Mouse (Mus musculus) urinary bladder, postnatal 25 days (tissue): ENCODE data around the gene Olfr221.

Experiments
- DNase-seq: peaks from one replicate; pipeline ENCODE4 v3.0.0; 2022; ENCODE audit warnings: low spot score

Olfr221 gene

GRCm38 (mm10) chr14:52019590-52020340, 22.5 kb downstream of the Olfr221 start:
- DNase-seq: peak; percentile 91

- DNase-seq: no peak
Observed at GRCm38 (mm10) chr14:52019051-52019589, 23.1 kb downstream of the Olfr221 start.

GRCm38 (mm10) chr14:52018248-52019050, 23.8 kb downstream of the Olfr221 start:
- DNase-seq: no peak

GRCm38 (mm10) chr14:52017662-52018061, 24.6 kb downstream of the Olfr221 start:
- DNase-seq: no peak

- no peak for DNase-seq
Observed at GRCm38 (mm10) chr14:52016625-52017405, 25.4 kb downstream of the Olfr221 start.

- no peak for DNase-seq
Observed at GRCm38 (mm10) chr14:52015445-52016100, 26.7 kb downstream of the Olfr221 start, which contains the start of gene Tmem253. Gene Tmem253 (plus strand): TSS chr14:52015658.

GRCm38 (mm10) chr14:52014761-52015311, 27.4 kb downstream of the Olfr221 start:
- peak; percentile 43 for DNase-seq

GRCm38 (mm10) chr14:52014271-52014760, 27.9 kb downstream of the Olfr221 start:
- no peak for DNase-seq

- no peak for DNase-seq
Observed at GRCm38 (mm10) chr14:52013771-52014219, 28.5 kb downstream of the Olfr221 start.

GRCm38 (mm10) chr14:52013021-52013610, 29.1 kb downstream of the Olfr221 start:
- no peak for DNase-seq

- no peak for DNase-seq
Observed at GRCm38 (mm10) chr14:52012553-52012952, 29.7 kb downstream of the Olfr221 start.

- DNase-seq: no peak
Observed at GRCm38 (mm10) chr14:52012085-52012484, 30.2 kb downstream of the Olfr221 start.

GRCm38 (mm10) chr14:52011683-52012082, 30.6 kb downstream of the Olfr221 start:
- DNase-seq: no peak

- DNase-seq: no peak
Observed at GRCm38 (mm10) chr14:52010446-52011111, 31.7 kb downstream of the Olfr221 start.

GRCm38 (mm10) chr14:52009841-52010240, 32.4 kb downstream of the Olfr221 start:
- DNase-seq: no peak

- DNase-seq: no peak
Observed at GRCm38 (mm10) chr14:52009361-52009760, 32.9 kb downstream of the Olfr221 start.

- DNase-seq: peak; percentile 94
Observed at GRCm38 (mm10) chr14:52008321-52009203, 33.7 kb downstream of the Olfr221 start.

GRCm38 (mm10) chr14:52006771-52007170, 35.5 kb downstream of the Olfr221 start:
- DNase-seq: no peak

GRCm38 (mm10) chr14:52006241-52006640, 36.0 kb downstream of the Olfr221 start:
- no peak for DNase-seq
